Mouse (Mus musculus) erythroblast, embryonic 14.5 days (primary cell): ENCODE results near the gene Zfp62.

Experiments
- GATA1 ChIP-seq: IDR thresholded peaks from 2 replicates; pipeline ENCODE4 v1.6.1; 2012; ENCODE audit warnings: low read length, inconsistent platforms, mixed read lengths
- TAL1 ChIP-seq: IDR thresholded peaks from 3 replicates; pipeline ENCODE4 v1.6.1; 2012; ENCODE audit warnings: low read length, inconsistent platforms, mixed read lengths

DNA sequence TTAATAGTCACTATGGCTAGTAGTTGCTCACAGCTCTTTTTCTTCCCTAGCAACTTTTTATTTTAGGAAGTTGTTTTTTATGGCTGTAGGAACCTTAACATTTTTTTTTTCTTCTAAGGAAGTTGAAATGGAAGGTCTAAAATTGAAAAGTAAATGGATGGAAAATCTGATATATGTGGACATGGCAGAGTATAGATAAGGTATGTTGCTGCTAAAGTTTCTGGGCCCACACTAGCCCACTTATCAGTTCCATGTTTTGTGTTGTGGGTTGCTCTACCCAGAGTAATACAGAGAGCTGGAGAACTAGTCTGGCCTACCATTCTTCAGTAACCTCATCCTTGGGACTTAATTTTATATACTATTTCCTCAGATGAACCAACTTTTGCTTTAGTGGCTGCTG is 9.5 kb downstream of the Zfp62 start:
- TF ChIP-seq GATA1 = no peak
- TF ChIP-seq TAL1 = no peak
